ENCODE assay signal across 8 mouse cellular contexts in genomic region chr11:94133344-94133955, GRCm38 (mm10).
DNase-seq lines count a peak whose midpoint lies in the region; ATAC-seq lines count a peak whose summit lies in the region.

No protein-coding gene starts in this region.

- H3K27ac ChIP-seq in hindbrain, embryonic 13.5 days, result 0 out of 2 replicates have a peak overlapping the region, but pooled peaks have one; percentile 30

- peak overlapping the region; percentile 6; the same call in 1 of the 2 replicates for H3K4me2 ChIP-seq in hindbrain, embryonic 13.5 days

- H3K36me3 ChIP-seq in hindbrain, embryonic 13.5 days, result no peaks in the 10 kb centered on the region

- 0 out of 2 replicates have a peak overlapping the region, but pooled peaks have one; percentile 24 for H3K9ac ChIP-seq in hindbrain, embryonic 13.5 days

- no peak overlapping the region for H3K4me3 ChIP-seq in hindbrain, embryonic 13.5 days

- peak; percentile 4; the same call in 1 of the 2 replicates for ATAC-seq in hindbrain, embryonic 13.5 days (ENCODE audit: low FRiP score)

- H3K9me3 ChIP-seq in hindbrain, embryonic 13.5 days, result no peaks in the 10 kb centered on the region

- 18% methylated on average over 11 of the region's 11 CpGs for whole genome bisulfite sequencing in hindbrain, embryonic 13.5 days

- H3K27me3 ChIP-seq in hindbrain, embryonic 13.5 days, result no peaks in the 10 kb centered on the region

- H3K4me1 ChIP-seq in hindbrain, embryonic 13.5 days (replicated peaks), result peaks cover 51% of the 10 kb centered on the region

- DNase-seq in Muller cell, postnatal 12 days (ENCODE audit: inconsistent ontology term), result peak; percentile 82
- peak; percentile 95 for DNase-seq in cerebellum, adult 9-10 months
- peak; percentile 80 for DNase-seq in frontal cortex, postnatal 25 days (ENCODE audit: low spot score in 2 of 2)
- DNase-seq in layer of hippocampus, postnatal 10 days (ENCODE audit: low spot score in 2 of 2), result peak; percentile 83 to 86
- peak; percentile 92 for DNase-seq in lung, postnatal 10 days
- DNase-seq in ovary, postnatal 10 days (ENCODE audit: low spot score), result peak; percentile 80
- DNase-seq in thymus, postnatal 10 days (ENCODE audit: low spot score in 2 of 2), result peak; percentile 65 to 89
